Mouse (Mus musculus) MEL (cell line): ENCODE results near the gene Slc44a1. TPM values are rescaled to one million over a fixed set of nuclear protein-coding genes. Genes with fewer than 3 reads are reported as not detected.

ENCODE experiments used
- DNase-seq: peaks from one replicate; pipeline ENCODE4 v3.0.0; 2011; ENCODE audit warnings: low read depth, low spot score
- H3K27ac ChIP-seq: 2 replicates; pipeline ENCODE4 v1.5.1; 2012; ENCODE audit warnings: low read depth, mild to moderate bottlenecking, control low read depth, low read length, moderate library complexity; ENCODE audit not compliant: control insufficient read depth
- H3K27me3 ChIP-seq, 2 experiments: fragments of 150-350 bp in 1 of 2; sonication (generic) in 1 of 2; 2 replicates each; pipeline ENCODE4 v1.6.1; 2012; ENCODE audit warnings: low read length in 2 of 2, mild to moderate bottlenecking in 2 of 2, improper control_type of control experiment in 1 of 2, moderate library complexity in 1 of 2; ENCODE audit not compliant: insufficient read depth in 2 of 2, control insufficient read depth in 1 of 2
- H3K36me3 ChIP-seq, 2 experiments: 2 replicates each; pipeline ENCODE4 v1.6.1; 2012 to 2014; ENCODE audit warnings: low read length in 2 of 2, improper control_type of control experiment in 1 of 2, inconsistent platforms in 1 of 2, mild to moderate bottlenecking in 1 of 2; ENCODE audit not compliant: insufficient read depth in 2 of 2, control insufficient read depth in 1 of 2
- H3K4me1 ChIP-seq, 2 experiments: fragments of 150-350 bp in 1 of 2; sonication (generic) in 1 of 2; 2 replicates each; pipeline ENCODE4 v1.6.1; 2012; ENCODE audit warnings: low read length in 2 of 2, improper control_type of control experiment in 1 of 2, mild to moderate bottlenecking in 1 of 2; ENCODE audit not compliant: insufficient read depth in 2 of 2, control insufficient read depth in 1 of 2
- H3K4me3 ChIP-seq, 2 experiments: fragments of 150-350 bp in 1 of 2; sonication (generic) in 1 of 2; 2 replicates each; pipeline ENCODE4 v1.5.1; 2012; ENCODE audit warnings: low read depth in 2 of 2, low read length in 2 of 2, mild to moderate bottlenecking in 2 of 2, moderate library complexity in 2 of 2, control low read depth in 1 of 2, improper control_type of control experiment in 1 of 2; ENCODE audit not compliant: control insufficient read depth in 1 of 2, insufficient read depth in 1 of 2
- H3K79me2 ChIP-seq: 2 replicates; pipeline ENCODE4 v1.6.1; 2012; ENCODE audit warnings: mild to moderate bottlenecking, low read length, moderate library complexity; ENCODE audit not compliant: control insufficient read depth, poor library complexity, insufficient read depth
- H3K9ac ChIP-seq: 2 replicates; pipeline ENCODE4 v1.6.1; 2012; ENCODE audit warnings: low read depth, mild to moderate bottlenecking, control low read depth, low read length, moderate library complexity; ENCODE audit not compliant: control insufficient read depth, poor library complexity, severe bottlenecking
- H3K9me3 ChIP-seq: fragments of 150-350 bp; sonication (generic); replicated peaks from 2 replicates; pipeline ENCODE4 v1.6.1; 2012; ENCODE audit warnings: mild to moderate bottlenecking, low read length, improper control_type of control experiment, moderate library complexity; ENCODE audit not compliant: insufficient read depth
- BHLHE40 ChIP-seq: IDR thresholded peaks from 2 replicates; pipeline ENCODE4 v1.6.1; 2012; ENCODE audit warnings: low read depth, mild to moderate bottlenecking, inconsistent platforms, low read length, improper control_type of control experiment, borderline replicate concordance
- CTCF ChIP-seq, 3 experiments: IDR thresholded peaks in 2 of 3; conservative IDR thresholded peaks in 1 of 3; 2 replicates each; pipeline ENCODE4 v1.5.1; 2011 to 2012; ENCODE audit warnings: low read length in 3 of 3, low read depth in 2 of 3, mild to moderate bottlenecking in 2 of 3, improper control_type of control experiment in 1 of 3, inconsistent platforms in 1 of 3, mixed read lengths in 1 of 3, moderate library complexity in 1 of 3; ENCODE audit not compliant: control insufficient read depth in 1 of 3, insufficient read depth in 1 of 3, poor library complexity in 1 of 3, severe bottlenecking in 1 of 3
- EP300 ChIP-seq, 2 experiments: IDR thresholded peaks; 2 replicates each; pipeline ENCODE4 v1.6.1; 2011; ENCODE audit warnings: improper control_type of control experiment in 2 of 2, low read length in 2 of 2, low read depth in 1 of 2, mild to moderate bottlenecking in 1 of 2
- GABPA ChIP-seq: IDR thresholded peaks from 2 replicates; pipeline ENCODE4 v1.6.1; 2012; ENCODE audit warnings: low read depth, mild to moderate bottlenecking, inconsistent platforms, low read length, improper control_type of control experiment, moderate library complexity
- HCFC1 ChIP-seq: IDR thresholded peaks from 2 replicates; pipeline ENCODE4 v1.6.1; 2012; ENCODE audit warnings: low read depth, mild to moderate bottlenecking, inconsistent platforms, low read length, improper control_type of control experiment, moderate library complexity
- KAT2A ChIP-seq: conservative IDR thresholded peaks from 2 replicates; pipeline ENCODE4 v1.6.1; 2012; ENCODE audit warnings: low read depth, low read length, improper control_type of control experiment, inconsistent platforms
- MYC ChIP-seq: IDR thresholded peaks from 2 replicates; pipeline ENCODE4 v1.6.1; 2011; ENCODE audit warnings: low read depth, mild to moderate bottlenecking, low read length, improper control_type of control experiment, moderate library complexity
- NELFE ChIP-seq: IDR thresholded peaks from 2 replicates; pipeline ENCODE4 v1.6.1; 2011; ENCODE audit warnings: low read depth, low read length, improper control_type of control experiment
- POLR2A ChIP-seq, 2 experiments: IDR thresholded peaks; 2 replicates each; pipeline ENCODE4 v1.6.1; 2011 to 2012; ENCODE audit warnings: low read length in 2 of 2, mild to moderate bottlenecking in 2 of 2, control low read depth in 1 of 2, improper control_type of control experiment in 1 of 2, low read depth in 1 of 2, moderate library complexity in 1 of 2; ENCODE audit not compliant: control insufficient read depth in 1 of 2, insufficient read depth in 1 of 2, poor library complexity in 1 of 2
- POLR2AphosphoS2 ChIP-seq: IDR thresholded peaks from 2 replicates; pipeline ENCODE4 v1.6.1; 2011; ENCODE audit warnings: low read length, improper control_type of control experiment
- POLR2AphosphoS5 ChIP-seq: IDR thresholded peaks from 2 replicates; pipeline ENCODE4 v1.6.1; 2012; ENCODE audit warnings: low read depth, borderline replicate concordance, mild to moderate bottlenecking, inconsistent platforms, low read length, moderate library complexity, mixed read lengths
- RAD21 ChIP-seq: IDR thresholded peaks from 2 replicates; pipeline ENCODE4 v1.6.1; 2011; ENCODE audit warnings: mild to moderate bottlenecking, low read depth, low read length, improper control_type of control experiment
- RCOR1 ChIP-seq: IDR thresholded peaks from 2 replicates; pipeline ENCODE4 v1.6.1; 2012; ENCODE audit warnings: low read depth, mild to moderate bottlenecking, inconsistent platforms, low read length, improper control_type of control experiment
- SMC3 ChIP-seq: IDR thresholded peaks from 2 replicates; pipeline ENCODE4 v1.6.1; 2011; ENCODE audit warnings: low read depth, low read length, improper control_type of control experiment
- TAL1 ChIP-seq: IDR thresholded peaks from 2 replicates; pipeline ENCODE4 v1.6.1; 2012; ENCODE audit warnings: mild to moderate bottlenecking, inconsistent platforms, low read length, moderate library complexity, mixed read lengths
- USF1 ChIP-seq: IDR thresholded peaks from 2 replicates; pipeline ENCODE4 v1.6.1; 2014; ENCODE audit warnings: low read depth, mild to moderate bottlenecking, inconsistent platforms, low read length, improper control_type of control experiment, moderate library complexity
- ZMIZ1 ChIP-seq: IDR thresholded peaks from 2 replicates; pipeline ENCODE4 v1.6.1; 2012; ENCODE audit warnings: low read depth, mild to moderate bottlenecking, inconsistent platforms, low read length, improper control_type of control experiment, moderate library complexity
- ZNF384 ChIP-seq: IDR thresholded peaks from 2 replicates; pipeline ENCODE4 v1.6.1; 2012; ENCODE audit warnings: low read depth, mild to moderate bottlenecking, inconsistent platforms, low read length, improper control_type of control experiment
- polyA plus RNA-seq, 2 experiments: library from polyadenylated mRNA; stranded (reverse) in 1 of 2; unstranded in 1 of 2; fragments of >175 nt in 1 of 2; fragments of >200 nt in 1 of 2; gene quantifications; 2 replicates each; pipeline versions ENCODE4 v1.2.1 to v1.2.4; 2012; ENCODE audit warnings: low replicate concordance in 2 of 2, low read depth in 1 of 2; ENCODE audit not compliant: insufficient read length in 2 of 2, insufficient read depth in 1 of 2, missing spikeins in 1 of 2
- total RNA-seq: library from RNA; depleted of rRNA; stranded (reverse); fragments of 300-350 nt; gene quantifications from 2 replicates; pipeline ENCODE4 v1.2.3, GENCODE M21; 2012

Gene Slc44a1
- total and polyA plus RNA-seq, 3 experiments = 9.6 to 10.6 TPM; not detected in 1

DNA sequence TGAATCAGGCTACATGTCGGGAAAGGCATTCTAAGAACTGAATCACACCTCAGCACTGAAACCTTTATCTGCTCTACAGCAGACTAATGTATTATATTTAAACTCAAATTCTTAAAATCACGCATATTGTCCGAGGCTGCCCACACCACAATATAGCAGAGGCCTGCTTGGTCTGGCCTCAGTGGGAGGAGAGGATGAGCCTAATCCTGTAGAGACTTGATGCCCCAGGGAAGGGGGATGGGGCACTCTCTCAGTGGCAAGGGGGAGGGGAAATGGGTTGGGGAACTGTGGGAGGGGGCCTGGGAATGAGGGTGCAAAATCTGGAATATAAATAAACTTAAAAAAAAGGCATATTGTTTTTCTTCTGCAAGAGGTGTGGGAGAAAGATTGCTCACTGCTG lies 177.8 kb downstream of the Slc44a1 start:
- DNase-seq = no peak
- H3K4me1 ChIP-seq = no peaks in the 10 kb centered on the region

DNA sequence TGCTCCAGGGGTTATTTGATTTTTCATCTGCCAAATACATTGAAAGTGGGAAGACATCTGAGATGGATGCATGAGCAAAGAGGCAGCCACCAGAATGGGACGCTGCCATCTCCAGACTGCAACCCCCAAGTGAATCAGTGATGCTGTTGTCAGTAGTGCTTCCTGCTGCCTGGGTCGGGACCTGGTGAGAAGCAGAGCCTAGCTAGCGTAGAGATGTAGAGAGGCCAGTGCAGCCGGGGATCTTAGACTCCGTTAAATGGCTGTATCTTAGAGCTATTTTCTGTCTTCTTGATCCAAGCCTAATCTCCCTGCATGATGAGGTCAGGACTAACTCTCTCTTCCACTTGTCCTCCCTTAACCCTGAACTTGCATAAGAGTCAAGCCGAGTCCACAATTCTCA lies 179.9 kb downstream of the Slc44a1 start:
- Histone ChIP-seq H3K9me3 (no peaks in the 10 kb centered on the region), H3K27me3 (peaks cover 2 to 3% of the 10 kb centered on the region in 2 experiments), H3K36me3 (no peaks in the 10 kb centered on the region), H3K4me3 (no peak overlapping the region), H3K27ac (no peak overlapping the region), H3K79me2 (no peaks in the 10 kb centered on the region), H3K9ac (no peak overlapping the region), H3K4me1 (no peaks in the 10 kb centered on the region)
- no peak for DNase-seq
- no peak for TF ChIP-seq ZMIZ1
- no peak for TF ChIP-seq USF1
- no peak for TF ChIP-seq MYC
- no peak for TF ChIP-seq SMC3
- no peak for TF ChIP-seq KAT2A
- no peak for TF ChIP-seq CTCF (IDR thresholded peaks at IDR 0.05 in 2 of 3, conservative IDR thresholded peaks at IDR 0.05 in 1 of 3; ENCODE audit: control insufficient read depth in 1 of 3, insufficient read depth in 1 of 3, low read depth in 2 of 3, low read length in 3 of 3, poor library complexity in 1 of 3, severe bottlenecking in 1 of 3)
- no peak for TF ChIP-seq NELFE
- TF ChIP-seq HCFC1 = no peak
- no peak for TF ChIP-seq GABPA
- no peak for TF ChIP-seq BHLHE40
- TF ChIP-seq RCOR1 = no peak
- TF ChIP-seq ZNF384 = no peak
- no peak for TF ChIP-seq RAD21

More for the DNA sequence above, 177.8 kb downstream of the Slc44a1 start:
- no peaks in the 10 kb centered on the region for H3K79me2 ChIP-seq
- no peak for TF ChIP-seq TAL1
- TF ChIP-seq POLR2A (IDR thresholded peaks at IDR 0.05; ENCODE audit: control insufficient read depth in 1 of 2, insufficient read depth in 1 of 2, low read depth in 1 of 2, low read length in 2 of 2, poor library complexity in 1 of 2) = no peak
- no peak for TF ChIP-seq BHLHE40
- TF ChIP-seq NELFE = no peak
- no peak for TF ChIP-seq ZNF384
- no peak for TF ChIP-seq EP300 (IDR thresholded peaks at IDR 0.05; ENCODE audit: low read depth in 1 of 2, low read length in 2 of 2)
- no peak for TF ChIP-seq KAT2A
- no peak for TF ChIP-seq POLR2AphosphoS2
- no peak for TF ChIP-seq SMC3
- TF ChIP-seq POLR2AphosphoS5 = no peak
- TF ChIP-seq GABPA = no peak
- H3K27ac ChIP-seq = no peak overlapping the region
- no peaks in the 10 kb centered on the region for H3K9me3 ChIP-seq
- H3K4me3 ChIP-seq = no peak overlapping the region
- peaks cover 2 to 5% of the 10 kb centered on the region in 2 experiments for H3K27me3 ChIP-seq
- H3K36me3 ChIP-seq = no peaks in the 10 kb centered on the region
- H3K9ac ChIP-seq = no peak overlapping the region
